Mouse (Mus musculus) lung, adult 2 months (tissue): ENCODE measurements around the gene Grin2a. TPM values are rescaled to one million over a fixed set of nuclear protein-coding genes. Genes with fewer than 3 reads are reported as not detected.

Experiments
- DNase-seq: peaks from one replicate; pipeline ENCODE4 v3.0.0; 2022
- H3K4me1 ChIP-seq: fragments of 200-500 bp; 2 replicates; pipeline ENCODE4 v1.6.1; 2011; ENCODE audit warnings: low read length; ENCODE audit not compliant: control insufficient read depth, insufficient read depth
- H3K4me3 ChIP-seq: fragments of 200-500 bp; replicated peaks from 2 replicates; pipeline ENCODE3; 2011; ENCODE audit warnings: low read depth, mild to moderate bottlenecking, control low read depth, low read length; ENCODE audit errors: extremely low read depth
- CTCF ChIP-seq: fragments of 200-500 bp; IDR thresholded peaks from 2 replicates; pipeline ENCODE4 v1.5.1; 2011; ENCODE audit warnings: mild to moderate bottlenecking, low read length, control low read depth; ENCODE audit not compliant: insufficient read depth
- POLR2A ChIP-seq: fragments of 200-500 bp; IDR thresholded peaks from 2 replicates; pipeline ENCODE4 v1.6.1; 2011; ENCODE audit warnings: low read depth, mild to moderate bottlenecking, control low read depth, low read length, borderline replicate concordance; ENCODE audit errors: extremely low read depth
- WGBS: fragments of 180-500 bp; shearing (Covaris S2); methylation state at CpG from one replicate; pipeline ENCODE4 v1.1.7; 2018; 5-methylcytosine and 5-hydroxymethylcytosine counted together
- polyA plus RNA-seq: library from polyadenylated mRNA; depleted of rRNA; stranded (reverse); fragments of >200 nt; gene quantifications from 2 replicates; pipeline ENCODE4 v1.2.3, GENCODE M21; 2012

Grin2a gene
- polyA plus RNA-seq, 1 experiment = 0.24 TPM

DNA sequence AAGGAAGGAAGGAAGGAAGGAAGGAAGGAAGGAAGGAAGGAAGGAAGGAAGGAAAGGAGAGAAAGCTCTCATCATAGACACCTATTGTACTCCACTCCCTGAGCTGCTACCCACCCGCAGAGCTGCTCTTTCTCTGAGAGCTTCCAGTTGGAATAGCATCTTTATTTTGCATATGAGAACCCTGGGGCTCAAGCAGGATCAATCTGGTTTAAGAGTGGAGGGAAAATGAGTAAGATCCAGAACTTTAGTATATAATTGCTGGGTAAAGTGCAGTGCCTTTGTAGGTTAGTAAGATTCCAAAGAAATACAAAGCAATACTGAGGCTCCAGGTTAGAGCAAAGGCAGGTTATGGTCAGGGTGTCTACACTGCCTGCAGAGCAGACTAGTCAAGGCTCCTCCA is 6.2 kb upstream of the Grin2a start:
- WGBS = 38% methylated on average over 1 of the region's 1 CpGs

GRCm38 (mm10) chr16:9999926-10000325 is 4.6 kb upstream of the Grin2a start:
- TF ChIP-seq CTCF = no peak
- no peak for TF ChIP-seq POLR2A
- Histone ChIP-seq H3K4me3 (no peak overlapping the region), H3K4me1 (no peaks in the 10 kb centered on the region)
- WGBS = 54% methylated on average over 5 of the region's 5 CpGs
- DNase-seq = no peak

More for the DNA sequence above, 6.2 kb upstream of the Grin2a start:
- Histone ChIP-seq H3K4me1 (no peaks in the 10 kb centered on the region), H3K4me3 (no peak overlapping the region)
- TF ChIP-seq POLR2A (no peak), CTCF (no peak)
- DNase-seq = no peak

- TF ChIP-seq POLR2A (no peak), CTCF (no peak)
- H3K4me3 ChIP-seq = no peak overlapping the region
- H3K4me1 ChIP-seq = no peaks in the 10 kb centered on the region
- DNase-seq = no peak
Observed at GRCm38 (mm10) chr16:9997931-9998330, 2.6 kb upstream of the Grin2a start.

DNA sequence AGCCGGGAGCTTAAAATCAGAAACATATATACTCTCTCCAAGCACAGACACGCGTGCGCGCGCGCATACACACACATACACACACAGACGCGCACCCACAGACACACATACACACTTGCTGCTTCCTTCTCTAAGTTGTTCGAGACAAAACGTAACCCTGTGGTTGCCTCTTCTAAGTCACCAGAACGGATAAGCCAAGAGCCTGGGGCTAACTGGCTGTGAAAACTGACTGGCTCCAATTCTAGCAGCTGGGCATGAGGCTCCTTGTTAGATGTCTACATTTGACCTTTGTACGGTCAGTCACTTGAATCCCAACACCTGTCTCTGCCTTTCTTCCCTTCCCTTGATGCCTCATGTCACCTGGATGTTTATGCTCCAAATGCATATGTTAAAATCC is 452 bp upstream of the Grin2a start:
- no peak for TF ChIP-seq CTCF
- TF ChIP-seq POLR2A = no peak
- H3K4me1 ChIP-seq = no peaks in the 10 kb centered on the region
- WGBS = 24% methylated on average over 13 of the region's 13 CpGs
- DNase-seq = no peak
- no peak overlapping the region for H3K4me3 ChIP-seq

DNA sequence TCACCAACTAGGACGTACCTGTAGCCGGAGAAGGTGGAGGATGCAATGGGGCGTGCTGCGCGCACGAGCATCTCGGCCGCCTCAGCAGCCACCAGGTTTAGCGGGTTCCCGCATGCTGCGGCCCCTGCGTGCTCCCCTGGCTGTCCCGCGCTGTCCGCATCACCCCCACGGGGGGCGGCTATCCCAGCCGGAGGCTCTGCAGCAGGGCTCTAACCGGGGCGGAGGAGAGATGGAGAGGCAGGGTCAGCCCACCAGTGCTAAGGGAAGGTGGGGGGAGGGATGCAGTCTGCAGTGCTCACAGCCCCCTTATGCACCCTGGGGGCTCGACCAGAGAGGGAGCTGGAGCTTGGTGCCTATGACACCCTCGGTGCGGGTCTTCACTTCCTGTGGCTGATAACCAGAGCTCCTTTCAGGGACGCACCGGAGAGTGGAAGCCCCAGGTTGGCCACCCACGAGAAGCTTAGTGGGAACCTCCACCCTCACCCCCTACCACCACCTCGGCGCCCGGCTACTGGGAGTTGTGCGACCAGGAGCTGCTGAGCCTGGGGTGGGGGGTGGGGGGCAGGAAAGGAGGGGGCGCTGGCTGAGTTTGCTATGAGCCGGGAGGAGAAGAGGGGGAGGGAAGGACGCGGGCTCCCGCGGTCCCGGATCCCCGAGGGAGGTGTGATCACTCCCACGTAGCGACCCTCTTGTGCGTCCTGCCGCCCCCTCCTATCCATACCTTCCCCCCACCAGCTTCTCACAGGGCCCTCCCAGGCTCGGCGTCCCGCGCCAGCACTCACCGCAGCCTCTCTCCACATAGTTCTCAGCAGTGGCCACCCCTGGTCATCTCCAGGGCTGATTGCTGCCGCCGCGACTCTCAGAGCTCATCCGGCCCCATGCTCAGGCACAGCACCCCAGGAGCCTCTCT is 1.1 kb downstream of the Grin2a start:
- Histone ChIP-seq H3K4me1 (no peaks in the 10 kb centered on the region), H3K4me3 (no peak overlapping the region)
- TF ChIP-seq POLR2A (no peak), CTCF (no peak)
- 4% methylated on average over 42 of the region's 51 CpGs for WGBS
- DNase-seq = no peak

DNA sequence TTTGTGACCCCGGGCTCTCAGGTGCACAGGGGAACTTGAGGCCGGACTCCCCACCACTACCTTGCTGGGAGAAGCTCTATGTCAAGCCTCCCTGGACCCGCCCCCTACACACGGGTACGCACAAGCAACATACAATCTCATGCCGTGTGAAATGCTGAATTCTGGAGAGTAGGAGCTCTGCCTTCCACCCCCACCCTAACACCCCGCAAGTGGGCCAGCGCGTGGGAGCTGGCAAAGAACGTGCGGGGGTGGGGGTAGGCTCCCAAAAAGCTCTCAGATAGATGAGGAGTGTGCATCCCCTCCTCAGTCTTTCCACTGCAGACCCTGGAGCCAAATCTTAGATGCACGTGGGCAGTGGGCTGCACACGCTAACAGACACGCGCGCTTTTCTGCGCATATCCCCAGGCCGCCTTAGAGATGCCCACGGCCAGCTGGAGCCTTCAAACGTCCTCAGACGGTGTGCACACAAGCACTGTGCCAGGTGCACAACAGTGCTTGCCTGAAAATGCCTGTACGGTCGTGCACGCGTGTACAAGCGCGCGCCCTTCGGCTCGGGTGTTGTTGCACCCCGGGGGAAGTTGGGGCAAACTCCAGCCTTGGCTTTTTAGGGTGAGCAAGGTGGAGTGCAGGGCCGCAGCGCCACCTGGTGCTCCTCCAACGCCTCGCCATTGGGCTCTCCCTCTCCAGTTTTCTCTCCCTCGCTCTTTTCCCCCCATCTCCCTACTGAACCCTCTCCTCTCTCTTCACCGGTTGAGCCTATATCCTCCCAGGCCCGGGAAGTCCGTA is 1.9 kb downstream of the Grin2a start:
- Histone ChIP-seq H3K4me3 (no peak overlapping the region), H3K4me1 (no peaks in the 10 kb centered on the region)
- TF ChIP-seq POLR2A = no peak
- peak; percentile 53; the same call in 1 of the 2 replicates for TF ChIP-seq CTCF
- 1% methylated on average over 39 of the region's 39 CpGs for WGBS
- peak; percentile 6 for DNase-seq

DNA sequence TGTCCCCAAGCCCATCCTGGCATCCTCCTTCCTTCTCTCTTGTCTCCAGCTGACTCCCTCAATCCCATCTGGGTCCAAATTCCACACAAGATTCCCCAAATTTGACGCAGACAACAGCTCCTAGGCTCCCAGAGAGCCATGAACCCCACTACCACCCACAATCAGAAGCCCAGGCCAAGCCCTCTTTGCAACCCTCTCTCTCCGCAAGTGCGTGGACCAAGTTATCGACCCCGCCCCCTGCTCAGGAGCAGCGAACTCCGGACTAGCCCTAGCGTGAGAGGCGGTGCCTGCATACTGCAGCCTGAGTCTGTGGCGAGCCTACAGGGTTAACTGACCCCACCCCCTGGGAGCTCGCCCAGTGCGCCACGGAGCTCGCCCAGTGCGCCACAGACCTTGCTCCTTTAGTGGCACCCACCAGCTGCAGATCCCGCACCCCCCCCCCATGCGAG is 2.6 kb downstream of the Grin2a start:
- no peaks in the 10 kb centered on the region for H3K4me1 ChIP-seq
- no peak for DNase-seq
- 3% methylated on average over 17 of the region's 17 CpGs for WGBS
- H3K4me3 ChIP-seq = no peak overlapping the region
- TF ChIP-seq POLR2A (no peak), CTCF (no peak)

DNA sequence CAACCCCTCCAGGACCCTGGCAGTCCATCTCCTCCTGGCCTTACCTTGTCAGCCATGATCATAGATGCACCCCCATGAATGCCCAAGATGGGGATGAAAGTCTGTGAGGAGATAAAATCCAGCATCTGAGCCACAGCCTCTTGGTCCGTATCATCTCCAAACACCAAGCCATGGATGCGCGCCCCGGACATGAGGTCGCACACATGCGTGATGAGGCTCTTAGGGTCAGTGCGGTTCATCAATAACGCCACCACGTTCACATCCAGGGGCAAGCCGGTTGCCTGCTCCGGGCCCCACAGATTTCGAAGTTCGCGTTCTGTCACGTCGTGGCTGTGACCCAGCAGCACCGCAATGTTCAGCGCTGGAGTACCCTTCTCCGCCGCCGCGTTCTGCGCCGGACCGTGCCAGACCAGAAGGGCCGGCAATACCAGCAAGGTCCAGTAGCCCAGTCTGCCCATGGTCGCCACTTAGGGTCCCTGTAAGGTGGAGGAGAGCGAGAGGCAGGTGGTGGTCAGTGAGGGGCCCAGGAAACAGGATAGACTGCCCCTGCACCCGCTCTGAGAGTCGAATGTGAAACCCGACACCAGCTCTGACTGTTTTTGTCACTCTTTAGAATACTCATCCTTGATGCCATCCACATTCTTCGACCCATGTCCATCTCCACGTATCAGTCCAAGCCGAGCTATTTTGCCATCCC is 3.1 kb downstream of the Grin2a start:
- no peak for DNase-seq
- Histone ChIP-seq H3K4me3 (no peak overlapping the region), H3K4me1 (no peaks in the 10 kb centered on the region)
- WGBS = 17% methylated on average over 34 of the region's 34 CpGs
- no peak for TF ChIP-seq CTCF
- TF ChIP-seq POLR2A = no peak

DNA sequence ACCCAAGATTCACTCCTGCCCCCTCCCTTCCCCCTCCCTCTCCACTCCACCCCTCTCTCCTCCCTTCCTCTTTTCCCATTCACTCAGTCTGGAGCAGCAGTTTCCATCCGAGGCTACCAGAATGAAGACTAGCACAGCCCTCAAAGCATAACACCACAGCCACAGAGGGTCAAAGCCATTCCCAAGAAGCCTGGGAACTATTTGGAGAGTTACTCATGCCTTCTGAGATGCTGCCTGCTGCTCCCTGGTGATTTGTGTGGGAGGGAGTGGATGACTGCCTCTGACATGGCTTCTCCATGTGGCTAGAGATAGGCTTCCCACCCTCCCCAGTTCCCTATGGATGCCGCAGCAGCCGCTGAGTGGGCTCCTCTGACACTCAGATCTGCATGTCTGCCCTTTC is 10.3 kb downstream of the Grin2a start:
- Histone ChIP-seq H3K4me3 (no peak overlapping the region), H3K4me1 (no peaks in the 10 kb centered on the region)
- 53% methylated on average over 3 of the region's 3 CpGs for WGBS
- TF ChIP-seq POLR2A = no peak
- TF ChIP-seq CTCF = no peak
- DNase-seq = no peak
